Mouse (Mus musculus) liver, embryonic 11.5 days (tissue): ENCODE measurements at regions not wholly inside any gene's neighbourhood (a gene's known extent, or its start where the extent isn't known, plus 50 kb on each side); places are given as distances from the start of the nearest gene placed in this dataset.

Experiments
- ATAC-seq: fragments of 200-750 bp; cut with Nextera tagmentation; replicated peaks from 2 replicates; pipeline ENCODE4 v1.8.0; 2017; ENCODE audit warnings: moderate number of reproducible peaks, mild to moderate bottlenecking, moderate TSS enrichment, moderate library complexity; ENCODE audit not compliant: low FRiP score
- DNase-seq: peaks from one replicate; pipeline ENCODE4 v3.0.0-alpha.2; 2017; ENCODE audit warnings: low spot score
- H3K27ac ChIP-seq: fragments of 300-500 bp; sonication (generic); 2 replicates; pipeline ENCODE4 v1.5.1; 2014; ENCODE audit warnings: mild to moderate bottlenecking, low read depth, low read length, control low read depth
- H3K27me3 ChIP-seq: fragments of 300-500 bp; sonication (generic); replicated peaks from 2 replicates; pipeline ENCODE4 v1.6.1; 2014; ENCODE audit warnings: low read length, mixed read lengths; ENCODE audit not compliant: control insufficient read depth, insufficient read depth
- H3K36me3 ChIP-seq: fragments of 300-500 bp; sonication (generic); 2 replicates; pipeline ENCODE4 v1.6.1; 2014; ENCODE audit warnings: mild to moderate bottlenecking, low read length, moderate library complexity, mixed read lengths; ENCODE audit not compliant: control insufficient read depth, insufficient read depth
- H3K4me1 ChIP-seq: fragments of 300-500 bp; sonication (generic); replicated peaks from 2 replicates; pipeline ENCODE4 v1.6.1; 2014; ENCODE audit warnings: low read length, mixed read lengths; ENCODE audit not compliant: control insufficient read depth, insufficient read depth
- H3K4me2 ChIP-seq: fragments of 300-500 bp; sonication (generic); 2 replicates; pipeline ENCODE4 v1.6.1; 2014; ENCODE audit warnings: mild to moderate bottlenecking, control low read depth, moderate library complexity
- H3K4me3 ChIP-seq: fragments of 300-500 bp; sonication (generic); 2 replicates; pipeline ENCODE4 v1.5.1; 2014; ENCODE audit warnings: low read depth, low read length, control low read depth
- H3K9ac ChIP-seq: fragments of 300-500 bp; sonication (generic); 2 replicates; pipeline ENCODE4 v1.6.1; 2014; ENCODE audit warnings: low read depth, low read length, control low read depth
- H3K9me3 ChIP-seq: fragments of 300-500 bp; sonication (generic); 2 replicates; pipeline ENCODE4 v1.6.1; 2016; ENCODE audit warnings: low read length, inconsistent platforms, mixed read lengths; ENCODE audit not compliant: control insufficient read depth
- WGBS: fragments of 180-500 bp; shearing (Covaris S2); extraction: QIAGEN DNeasy Blood & Tissue Kit; methylation state at CpG from one replicate; pipeline ENCODE4 v1.1.7; 2014; 5-methylcytosine and 5-hydroxymethylcytosine counted together

GRCm38 (mm10) chr10:91242491-91243046 lies 61.5 kb upstream of the Tmpo start:
- ATAC-seq, result no peak
- no peaks in the 10 kb centered on the region for H3K36me3 ChIP-seq
- no peak overlapping the region for H3K9ac ChIP-seq
- 65% methylated on average over 5 of the region's 5 CpGs for WGBS
- no peaks in the 10 kb centered on the region for H3K27me3 ChIP-seq
- no peak overlapping the region for H3K4me2 ChIP-seq
- no peaks in the 10 kb centered on the region for H3K9me3 ChIP-seq
- H3K4me3 ChIP-seq, result no peak overlapping the region
- no peaks in the 10 kb centered on the region for H3K4me1 ChIP-seq
- H3K27ac ChIP-seq, result no peak overlapping the region
- DNase-seq, result no peak

GRCm38 (mm10) chr10:91241611-91242005 lies 60.5 kb upstream of the Tmpo start:
- Histone ChIP-seq H3K4me3 (no peak overlapping the region), H3K9me3 (no peaks in the 10 kb centered on the region), H3K4me2 (no peak overlapping the region), H3K27ac (no peak overlapping the region), H3K36me3 (no peaks in the 10 kb centered on the region), H3K9ac (no peak overlapping the region), H3K4me1 (no peaks in the 10 kb centered on the region), H3K27me3 (no peaks in the 10 kb centered on the region)
- DNase-seq (no peak), ATAC-seq (no peak)
- WGBS, result 66% methylated on average over 7 of the region's 7 CpGs

GRCm38 (mm10) chr10:91240856-91241610 lies 59.9 kb upstream of the Tmpo start:
- ATAC-seq (no peak), DNase-seq (no peak)
- 69% methylated on average over 10 of the region's 10 CpGs for whole genome bisulfite sequencing
- H3K4me3 ChIP-seq, result no peak overlapping the region
- no peaks in the 10 kb centered on the region for H3K9me3 ChIP-seq
- H3K4me1 ChIP-seq, result no peaks in the 10 kb centered on the region
- no peaks in the 10 kb centered on the region for H3K27me3 ChIP-seq
- H3K4me2 ChIP-seq, result no peak overlapping the region
- H3K36me3 ChIP-seq, result no peaks in the 10 kb centered on the region
- no peak overlapping the region for H3K9ac ChIP-seq
- no peak overlapping the region for H3K27ac ChIP-seq

- Histone ChIP-seq H3K9me3 (no peaks in the 10 kb centered on the region), H3K9ac (no peak overlapping the region), H3K4me2 (no peak overlapping the region), H3K4me1 (no peaks in the 10 kb centered on the region), H3K4me3 (no peak overlapping the region), H3K27me3 (no peaks in the 10 kb centered on the region), H3K27ac (no peak overlapping the region), H3K36me3 (no peaks in the 10 kb centered on the region)
- 62% methylated on average over 7 of the region's 7 CpGs for WGBS
- DNase-seq (no peak), ATAC-seq (no peak)
Measured at GRCm38 (mm10) chr10:91240320-91240719, 59.2 kb upstream of the Tmpo start.

- H3K9ac ChIP-seq, result no peak overlapping the region
- H3K27me3 ChIP-seq, result no peaks in the 10 kb centered on the region
- no peaks in the 10 kb centered on the region for H3K9me3 ChIP-seq
- H3K4me1 ChIP-seq, result no peaks in the 10 kb centered on the region
- no peak overlapping the region for H3K4me2 ChIP-seq
- H3K36me3 ChIP-seq, result no peaks in the 10 kb centered on the region
- H3K4me3 ChIP-seq, result no peak overlapping the region
- no peak overlapping the region for H3K27ac ChIP-seq
- WGBS, result 33% methylated on average over 7 of the region's 7 CpGs
- DNase-seq, result no peak
- ATAC-seq, result no peak
Measured at GRCm38 (mm10) chr10:91236844-91237243, 55.7 kb upstream of the Tmpo start.

- ATAC-seq (no peak), DNase-seq (no peak)
- Histone ChIP-seq H3K36me3 (no peaks in the 10 kb centered on the region), H3K4me3 (no peak overlapping the region), H3K9ac (no peak overlapping the region), H3K27ac (no peak overlapping the region), H3K9me3 (no peaks in the 10 kb centered on the region), H3K4me1 (no peaks in the 10 kb centered on the region), H3K27me3 (no peaks in the 10 kb centered on the region), H3K4me2 (no peak overlapping the region)
- WGBS, result 68% methylated on average over 3 of the region's 3 CpGs
Measured at GRCm38 (mm10) chr10:91234709-91235108, 53.6 kb upstream of the Tmpo start.
